Mouse (Mus musculus): ENCODE results near the gene Snai1.
A peak's percentile ranks its signal among the peaks of the same experiment; 100 is the strongest.

GRCm38 (mm10) chr2:167492713-167493636, 45.0 kb upstream of the Snai1 start, which contains the start of gene Spata2:
- TF ChIP-seq CTCF (IDR thresholded peaks at IDR 0.05; ENCODE audit: insufficient read depth, low read depth, low read length) = no peak
- TF ChIP-seq POLR2A (IDR thresholded peaks at IDR 0.05; ENCODE audit: insufficient read depth, low read depth, low read length) = peak; percentile 79

Measured in olfactory bulb, adult 2 months (tissue).